Mouse (Mus musculus) fibroblast of lung, adult 2 months (primary cell): ENCODE results near the gene 4632433K11Rik.

Experiments
- DNase-seq: peaks from one replicate; pipeline ENCODE4 v3.0.0-alpha.2; 2011; ENCODE audit warnings: low read depth

The 4632433K11Rik gene

GRCm38 (mm10) chr7:5020000-5020681 lies 13.8 kb upstream of the 4632433K11Rik start, which contains the start of the genes Zfp865 and Ccdc106:
Gene Zfp865 (plus strand): TSS chr7:5020376.
Gene Ccdc106 (plus strand): TSS chr7:5020553.
- DNase-seq, result peak; percentile 96

- no peak for DNase-seq
Observed at GRCm38 (mm10) chr7:5020685-5021084, 13.2 kb upstream of the 4632433K11Rik start.

- DNase-seq, result no peak
Observed at GRCm38 (mm10) chr7:5021197-5021596, 12.7 kb upstream of the 4632433K11Rik start.

GRCm38 (mm10) chr7:5029543-5029942 lies 4.4 kb upstream of the 4632433K11Rik start:
- no peak for DNase-seq

GRCm38 (mm10) chr7:5029946-5030345 lies 4.0 kb upstream of the 4632433K11Rik start:
- DNase-seq, result no peak

- no peak for DNase-seq
Observed at GRCm38 (mm10) chr7:5030554-5031275, 3.2 kb upstream of the 4632433K11Rik start.

- no peak for DNase-seq
Observed at GRCm38 (mm10) chr7:5031496-5031895, 2.4 kb upstream of the 4632433K11Rik start.

- DNase-seq, result no peak
Observed at GRCm38 (mm10) chr7:5035628-5036027, 1.7 kb downstream of the 4632433K11Rik start.

- no peak for DNase-seq
Observed at GRCm38 (mm10) chr7:5036136-5036535, 2.2 kb downstream of the 4632433K11Rik start.

GRCm38 (mm10) chr7:5037026-5037425 lies 3.1 kb downstream of the 4632433K11Rik start:
- DNase-seq, result no peak

GRCm38 (mm10) chr7:5037467-5037866 lies 3.5 kb downstream of the 4632433K11Rik start:
- DNase-seq, result no peak

- DNase-seq, result peak; percentile 77
Observed at GRCm38 (mm10) chr7:5038109-5038732, 4.3 kb downstream of the 4632433K11Rik start, which contains the start of gene Zfp784. Gene Zfp784 (minus strand): TSS chr7:5038446.

GRCm38 (mm10) chr7:5038940-5039339 lies 5.0 kb downstream of the 4632433K11Rik start:
- DNase-seq, result no peak

GRCm38 (mm10) chr7:5044981-5045380 lies 11.1 kb downstream of the 4632433K11Rik start:
- DNase-seq, result no peak

- no peak for DNase-seq
Observed at GRCm38 (mm10) chr7:5046112-5046511, 12.2 kb downstream of the 4632433K11Rik start.

- DNase-seq, result no peak
Observed at GRCm38 (mm10) chr7:5047313-5047712, 13.4 kb downstream of the 4632433K11Rik start.

GRCm38 (mm10) chr7:5051193-5052192 lies 17.6 kb downstream of the 4632433K11Rik start, which contains the start of gene Zfp580:
Gene Zfp580 (plus strand): TSS chr7:5051538.
- no peak for DNase-seq

GRCm38 (mm10) chr7:5052438-5052837 lies 18.5 kb downstream of the 4632433K11Rik start:
- no peak for DNase-seq

- no peak for DNase-seq
Observed at GRCm38 (mm10) chr7:5052931-5053343, 19.0 kb downstream of the 4632433K11Rik start.

GRCm38 (mm10) chr7:5053456-5054179 lies 19.7 kb downstream of the 4632433K11Rik start:
- DNase-seq, result no peak
